Mouse (Mus musculus): ENCODE measurements at regions not wholly inside any gene's neighbourhood (a gene's known extent, or its start where the extent isn't known, plus 50 kb on each side); places are given as distances from the start of the nearest gene placed in this dataset.

DNA sequence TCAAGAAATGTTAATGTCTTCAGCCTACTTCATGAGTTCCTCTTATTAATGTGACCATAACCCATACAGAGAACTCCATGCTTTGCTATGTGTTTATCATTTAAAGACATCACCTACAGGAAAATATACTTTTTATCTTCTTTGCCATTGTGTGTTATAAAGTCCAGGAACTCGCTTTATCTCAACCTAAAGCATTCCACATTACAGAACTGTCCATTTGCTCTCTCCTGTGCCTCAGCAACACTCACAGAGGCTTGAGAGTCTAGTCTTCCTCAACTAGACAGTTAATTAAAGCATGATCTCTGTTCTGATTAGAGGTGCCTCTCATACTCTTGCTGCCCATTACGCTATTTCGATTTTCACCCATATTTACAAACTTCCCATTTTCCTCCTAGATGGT lies 288.4 kb downstream of the Lipi start:
- no peak for DNase-seq

DNA sequence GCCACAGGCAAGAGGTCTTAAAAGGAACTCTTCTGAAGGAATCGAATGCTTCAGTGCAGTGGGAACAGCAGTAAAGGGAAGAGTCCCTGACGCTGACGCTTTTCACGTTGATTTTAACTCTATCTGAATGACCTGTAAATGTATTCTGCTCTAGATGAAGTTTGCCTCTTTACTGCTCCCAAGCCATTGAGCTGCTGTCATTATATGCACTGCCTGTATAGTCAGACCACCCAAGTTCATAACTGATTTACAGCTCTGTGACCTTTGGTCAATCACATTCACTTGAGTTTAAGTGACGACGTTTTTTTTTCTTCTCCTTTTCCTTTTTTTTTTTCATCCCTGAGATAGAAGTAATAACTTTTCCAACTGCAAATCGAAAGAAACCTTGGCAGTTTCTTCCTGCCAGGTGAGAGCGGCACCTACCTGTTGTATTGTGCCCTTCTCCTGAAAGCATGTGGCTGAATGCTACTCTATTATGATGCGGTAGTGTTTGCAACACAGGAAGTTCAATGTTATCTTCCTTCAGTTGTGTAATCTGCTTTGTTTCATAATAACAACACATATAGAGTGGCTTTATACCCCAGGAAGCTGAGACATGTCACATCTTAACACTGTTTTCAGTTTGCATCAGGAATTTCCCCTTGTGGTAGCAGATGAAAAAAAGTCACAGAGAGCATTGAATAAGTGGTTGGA lies 293.0 kb downstream of the Lipi start:
- DNase-seq: no peak

DNA sequence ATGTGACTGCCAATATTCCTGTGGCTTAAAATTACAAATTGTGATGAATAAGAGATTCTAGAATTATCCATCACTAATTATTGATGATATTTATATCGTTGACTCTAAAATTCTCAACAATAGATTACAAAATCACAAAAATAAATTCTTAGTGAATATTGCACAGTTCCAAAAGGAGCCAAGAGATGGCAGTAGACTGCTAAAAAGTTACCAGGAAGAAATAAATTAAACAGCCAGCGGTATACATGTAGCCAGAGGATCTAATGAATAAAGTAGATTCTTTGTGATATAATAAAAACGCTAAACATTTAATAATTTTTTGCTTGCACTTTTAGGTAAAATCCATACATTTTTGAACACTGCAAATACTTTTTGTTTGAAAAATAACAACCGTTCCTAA lies 294.7 kb downstream of the Lipi start:
- DNase-seq: no peak

DNA sequence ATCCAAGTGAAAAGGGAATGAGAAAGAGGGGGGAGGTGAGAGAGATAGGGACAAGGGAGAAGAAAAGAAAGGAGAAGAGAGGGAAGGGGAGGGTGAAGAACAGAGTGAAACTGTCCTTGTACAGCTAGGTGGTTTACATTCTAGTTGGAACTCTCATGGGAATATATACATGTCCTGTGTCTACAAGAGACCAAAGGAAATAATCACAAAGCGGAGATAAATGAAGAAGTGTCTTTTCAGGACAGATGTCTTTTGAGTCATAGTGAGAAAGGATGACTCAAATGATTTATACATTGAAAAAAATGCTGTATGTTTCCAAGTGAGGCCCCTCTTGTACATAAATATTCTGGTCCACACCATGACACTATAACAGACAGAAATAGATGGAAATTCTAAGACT lies 298.7 kb downstream of the Lipi start:
- no peak for DNase-seq

DNA sequence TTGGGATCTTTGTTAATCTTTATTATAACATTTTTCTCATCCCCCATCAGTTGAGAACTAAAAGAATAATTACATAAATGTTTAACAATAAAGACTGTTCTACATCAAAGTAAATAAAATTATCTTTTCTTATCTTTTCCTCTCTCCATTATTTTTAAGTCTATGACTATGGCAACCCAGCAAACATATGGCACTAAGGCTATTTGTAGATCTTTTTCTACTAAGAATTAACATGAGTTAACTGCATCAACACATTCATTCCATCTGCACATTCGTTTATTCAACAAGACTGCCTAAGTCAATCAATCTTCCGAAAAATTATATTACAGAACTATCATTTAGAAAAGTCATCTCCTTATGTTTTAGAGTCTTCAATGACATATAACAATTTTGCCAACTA lies 300.1 kb downstream of the Lipi start:
- DNase-seq: no peak

DNA sequence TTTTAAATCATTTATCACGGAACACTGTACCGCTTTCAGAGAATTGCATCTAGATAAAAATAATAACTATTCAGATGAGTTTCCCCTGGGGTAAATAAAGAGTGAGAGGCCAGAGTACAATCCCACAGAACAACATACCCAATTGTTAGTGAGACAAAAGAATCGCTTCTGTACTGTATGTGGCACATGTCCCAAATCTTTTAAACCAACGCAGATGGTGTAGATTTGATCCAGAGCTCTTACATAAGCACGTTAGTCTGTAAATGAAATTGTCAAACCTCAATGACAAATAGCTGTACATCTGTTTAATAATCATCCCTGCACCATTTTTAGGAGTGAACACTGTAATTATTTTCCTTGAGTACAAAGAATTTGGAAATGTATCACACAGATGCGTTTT lies 322.0 kb downstream of the Lipi start:
- DNase-seq: peak in 1 of 2 experiments; percentile 14

DNA sequence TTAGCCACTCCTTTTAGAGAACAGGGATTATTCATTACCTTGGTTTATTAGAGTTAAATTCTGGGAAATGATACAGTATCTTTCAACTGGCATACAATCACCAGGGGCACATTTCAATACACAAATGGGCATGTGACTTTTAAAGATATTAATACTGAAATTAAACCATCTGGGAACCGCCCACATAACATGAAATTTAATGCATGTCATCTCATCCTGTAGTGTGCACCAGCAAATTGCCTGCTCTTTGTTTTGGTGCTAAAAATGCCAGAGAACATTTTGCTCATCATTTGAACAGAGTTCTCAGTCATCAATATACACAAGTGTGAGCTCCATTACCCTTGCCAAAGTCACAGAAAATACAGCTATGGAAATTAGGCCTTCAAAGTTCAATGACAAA lies 330.9 kb downstream of the Lipi start:
- peak in 1 of 2 experiments; percentile 7 for DNase-seq

DNA sequence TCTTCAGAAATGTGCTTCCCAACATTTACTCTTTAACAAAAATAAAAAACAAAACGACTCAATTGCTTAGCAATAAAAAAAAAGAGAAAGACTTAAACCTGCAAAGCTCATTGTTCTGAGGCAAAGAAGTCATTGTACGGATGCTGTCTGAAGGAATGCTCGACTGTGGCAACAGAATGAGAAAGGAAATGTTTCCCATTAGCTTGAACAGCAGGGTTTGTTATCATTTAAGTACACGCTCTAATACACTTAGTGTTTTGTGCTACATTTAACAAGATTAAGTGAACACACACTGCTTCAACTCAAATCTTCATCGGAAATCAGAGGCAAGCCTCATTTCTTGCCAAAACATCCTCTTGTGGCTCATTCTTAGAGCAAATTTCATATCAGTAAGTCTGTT lies 336.7 kb downstream of the Lipi start:
- DNase-seq: no peak

DNA sequence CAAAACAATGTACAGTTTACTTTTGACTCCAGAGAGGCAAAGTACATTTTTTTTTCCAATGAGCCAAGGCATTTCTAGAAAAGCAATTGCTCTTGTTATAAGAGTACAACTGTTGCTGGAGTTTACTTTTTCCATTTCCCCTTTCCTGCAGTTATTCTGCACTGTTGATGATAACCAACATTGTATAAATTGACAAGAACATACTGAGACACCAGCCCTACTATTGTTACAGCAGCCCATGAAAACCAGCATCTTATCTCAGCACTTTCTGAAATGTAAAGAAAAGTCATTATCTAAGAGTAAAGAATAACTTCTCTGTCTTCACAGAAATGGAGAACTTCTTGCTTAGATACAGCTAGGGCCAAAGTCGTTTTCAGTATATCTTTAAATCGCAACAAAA lies 345.5 kb downstream of the Lipi start:
- DNase-seq: no peak

DNA sequence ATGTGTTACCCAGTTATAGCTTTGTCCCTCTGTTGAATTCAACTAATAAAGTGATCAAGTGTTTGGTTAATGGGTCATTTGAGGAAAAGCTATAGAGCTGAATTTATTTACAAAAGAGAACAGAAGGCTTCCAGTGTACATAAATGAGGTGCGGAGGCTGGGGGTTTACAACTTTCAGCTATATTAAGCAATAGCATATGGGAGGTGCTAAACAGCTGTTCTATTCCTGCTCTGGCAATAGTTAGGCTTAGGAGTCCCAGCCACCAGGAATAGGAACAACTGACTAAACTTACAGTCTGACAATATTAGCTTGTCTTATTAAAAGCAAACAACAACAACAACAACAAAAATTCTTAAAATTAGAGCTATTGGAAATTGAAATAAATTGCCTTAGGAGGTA lies 353.7 kb downstream of the Lipi start:
- no peak for DNase-seq

DNA sequence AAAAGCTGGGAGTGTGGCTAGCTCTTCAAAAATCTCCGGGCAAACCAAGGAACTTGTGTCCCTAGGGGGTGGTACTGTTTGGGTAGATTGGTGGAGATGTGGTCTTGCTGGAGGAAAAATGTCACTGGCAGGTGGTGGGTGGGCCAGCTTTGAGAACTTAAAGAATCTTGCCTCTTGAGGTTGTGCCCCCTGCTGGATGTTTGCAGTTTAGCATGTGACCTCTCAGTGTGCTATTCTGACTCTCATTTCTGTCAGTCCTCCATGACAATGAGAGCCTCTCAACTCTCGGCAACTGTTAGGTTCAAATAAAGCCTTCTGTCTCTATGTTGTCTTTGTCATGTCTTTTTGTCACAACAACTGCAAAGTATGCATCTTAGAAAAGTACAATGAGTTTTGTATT lies 392.5 kb downstream of the Lipi start:
- no peak for DNase-seq

DNA sequence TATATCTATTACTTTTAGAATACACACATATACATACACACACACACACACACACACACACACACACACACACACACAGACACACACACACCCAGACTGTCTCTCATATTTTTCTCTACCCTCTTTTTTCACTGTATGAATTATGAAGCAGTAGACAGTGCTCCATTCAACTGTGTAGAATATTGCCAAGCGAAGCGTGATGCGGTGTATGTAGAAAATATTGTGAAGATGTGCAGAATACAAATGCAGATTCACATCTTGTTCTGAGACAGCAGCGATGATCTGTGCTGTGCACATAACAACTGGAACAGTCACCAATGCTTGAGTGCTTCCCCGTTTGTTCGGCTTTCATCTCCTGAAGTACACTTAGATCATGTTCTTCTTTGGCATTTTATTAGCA lies 395.5 kb downstream of the Lipi start:
- no peak for DNase-seq

DNA sequence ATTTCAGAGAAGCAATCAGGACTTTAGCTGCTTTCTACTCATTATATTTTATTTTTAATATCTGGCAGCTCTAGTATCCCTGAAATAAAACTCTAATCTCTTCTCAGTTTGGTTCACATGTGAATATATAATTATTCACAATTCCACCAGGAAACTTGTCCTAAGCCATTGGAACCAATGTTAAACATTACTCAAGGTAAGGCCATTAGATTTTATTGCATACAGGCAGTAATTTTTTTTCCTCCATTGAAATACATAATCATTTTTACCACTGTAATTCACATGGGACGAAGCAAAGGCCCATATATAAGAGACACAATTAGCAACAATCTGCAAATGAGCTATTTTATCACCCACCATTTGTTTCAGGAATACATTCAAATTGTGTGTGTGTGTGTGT lies 419.8 kb downstream of the Lipi start:
- no peak for DNase-seq

DNA sequence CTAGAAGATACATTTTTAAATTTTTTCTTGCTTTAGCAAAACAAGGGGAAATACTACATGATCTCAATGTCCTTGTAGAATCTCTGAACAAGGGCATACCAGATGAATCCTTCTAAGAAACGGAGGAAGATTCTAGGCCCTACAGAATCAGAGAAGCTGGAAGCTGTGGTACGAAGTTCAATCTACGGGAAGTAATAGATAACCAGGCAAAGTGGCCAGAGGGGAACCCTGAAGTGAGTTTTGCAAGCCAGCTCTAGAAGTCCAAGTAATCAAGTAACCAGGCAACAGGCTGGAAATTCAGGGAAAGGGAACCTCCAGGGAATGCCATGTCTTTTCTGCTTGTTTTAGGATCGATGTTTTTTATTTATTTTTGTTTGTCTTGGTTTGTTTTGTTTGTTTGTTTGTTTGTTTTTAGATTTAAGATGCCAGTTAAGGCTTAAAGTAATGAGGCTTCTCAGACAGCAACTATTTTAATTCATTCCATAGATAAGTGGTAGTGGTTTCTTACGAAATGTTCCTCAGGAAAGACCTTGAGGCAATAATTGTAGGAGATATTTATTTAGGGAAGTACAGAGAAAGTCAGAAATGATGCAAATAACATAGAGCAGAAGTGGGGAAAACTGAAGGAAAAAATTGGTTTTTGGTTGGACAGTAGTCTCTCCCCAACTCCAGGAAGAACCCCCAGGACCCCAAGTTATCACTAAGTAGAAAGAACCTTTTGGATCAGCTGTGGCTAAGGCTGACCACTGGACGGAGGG lies 420.7 kb downstream of the Lipi start:
- DNase-seq: no peak

DNA sequence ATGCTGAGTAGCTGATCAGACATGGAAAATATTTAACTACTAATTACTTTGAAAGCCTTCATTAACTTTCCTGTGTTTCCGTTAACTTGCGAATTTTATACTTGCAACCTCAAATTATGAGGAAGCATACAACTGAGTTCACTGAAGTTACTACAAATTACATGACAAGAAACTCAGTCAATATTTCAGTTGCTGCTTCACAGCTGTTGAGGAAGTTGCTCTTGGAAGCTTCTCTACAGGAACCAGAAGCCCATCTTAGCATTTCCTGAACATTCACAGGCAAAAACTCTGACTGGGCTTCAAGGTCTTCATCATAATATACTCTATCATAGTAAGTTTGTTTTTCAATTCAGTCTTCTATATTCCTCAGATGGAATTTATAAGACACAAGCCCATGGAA lies 426.1 kb downstream of the Lipi start:
- DNase-seq: no peak

DNA sequence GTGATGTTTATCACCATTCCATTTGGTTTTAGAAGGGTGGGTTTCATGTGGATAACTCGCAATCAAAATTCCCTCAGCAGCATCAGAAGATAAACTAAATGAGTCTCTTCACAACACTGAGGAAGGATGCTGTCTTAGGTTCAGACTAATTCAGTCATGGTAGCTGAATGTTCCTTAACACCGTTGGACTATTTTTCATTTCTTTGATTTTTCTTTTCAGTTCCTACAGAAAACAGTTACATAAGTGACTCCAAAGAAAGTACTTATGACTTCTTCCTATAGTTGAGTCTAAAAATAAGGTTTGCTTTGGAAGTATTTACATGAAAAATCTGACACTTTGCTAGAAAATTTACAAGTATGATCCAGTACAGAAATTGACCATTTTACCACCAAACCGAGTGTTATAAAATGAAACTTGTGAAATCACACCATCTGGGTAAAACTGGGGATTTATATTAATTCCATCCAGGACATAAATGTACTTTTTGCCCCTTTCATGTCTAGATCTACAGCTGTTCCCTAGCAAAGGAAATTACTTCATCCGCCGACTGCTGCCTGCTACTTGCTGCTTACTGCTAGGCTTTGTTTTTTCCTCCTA lies 430.3 kb downstream of the Lipi start:
- DNase-seq: no peak
